Mouse (Mus musculus): ENCODE data around the gene Olfr844.

The Olfr844 gene

GRCm38 (mm10) chr9:19316047-19316446 lies at the start of gene Olfr844:
Gene Olfr844, plus strand, starts transcription at chr9:19316347.
- DNase-seq = no peak

- DNase-seq = no peak
Observed at GRCm38 (mm10) chr9:19336157-19336556, 20.0 kb downstream of the Olfr844 start, which contains the start of gene Olfr845. Gene Olfr845, plus strand, starts transcription at chr9:19336457.

- no peak for DNase-seq
Observed at GRCm38 (mm10) chr9:19363905-19364304, 47.8 kb downstream of the Olfr844 start, which contains the start of gene Olfr846. Gene Olfr846, minus strand, starts transcription at chr9:19364005.

All from cerebellum, adult 11 months (tissue).